Mouse (Mus musculus): ENCODE measurements around the gene Gm6904. TPM values are rescaled to one million over a fixed set of nuclear protein-coding genes. Genes with fewer than 3 reads are reported as not detected.
"Not testable (repeated sequence)": the region's sequence is repeated elsewhere in the genome, so short reads cannot be mapped to it uniquely, and the experiment has no call there.

Gm6904 gene
- 0.24 TPM in 1 of 2 replicates, not detected in the other for polyA plus RNA-seq (2015; fragmentation: Nextera tagmentation; extraction: Ambion mirVana)

DNA sequence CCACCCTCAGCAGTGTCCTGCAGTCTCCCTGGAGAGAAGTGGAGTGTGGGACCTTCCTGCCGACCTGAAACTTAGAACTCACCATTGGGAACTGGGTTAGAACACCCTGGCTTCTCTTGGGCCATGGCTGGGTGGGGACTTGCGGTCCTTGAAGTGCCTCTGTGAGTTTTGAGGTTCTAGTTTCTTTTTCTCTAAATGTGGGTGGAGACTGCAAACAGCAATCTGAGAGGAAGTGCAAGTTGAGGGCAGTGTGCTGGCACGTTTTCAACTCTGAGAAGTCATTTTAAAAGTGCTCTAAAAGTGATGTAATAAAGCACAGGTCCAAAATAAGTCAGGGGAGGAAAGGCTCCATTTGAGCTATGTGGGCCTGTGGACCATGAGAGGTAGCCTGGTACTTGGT lies at the start of gene Gm6904:
Gene Gm6904 (minus strand): TSS at position 161 of the 400 bp plus-strand sequence.
- no peak within 1 kb of the TSS for H3K9ac ChIP-seq (ENCODE audit: low read depth, low read length)
- no peak within 1 kb of the TSS for H3K4me2 ChIP-seq (ENCODE audit: low read length)
- 74% methylated on average over 3 of the region's 3 CpGs for WGBS
- no peaks in the 10 kb centered on the region for H3K36me3 ChIP-seq (ENCODE audit: control insufficient read depth, insufficient read depth, low read length)
- H3K4me1 ChIP-seq (ENCODE audit: control insufficient read depth, insufficient read depth, low read depth, low read length) = no peaks in the 10 kb centered on the region
- ATAC-seq = no peak
- no peaks in the 10 kb centered on the region for H3K9me3 ChIP-seq (ENCODE audit: control insufficient read depth, low read length)
- no peak within 1 kb of the TSS for H3K4me3 ChIP-seq (ENCODE audit: low read length)
- H3K27ac ChIP-seq (ENCODE audit: low read depth, low read length) = no peak within 1 kb of the TSS
- no peaks in the 10 kb centered on the region for H3K27me3 ChIP-seq (replicated peaks; ENCODE audit: control insufficient read depth, insufficient read depth, low read length)

DNA sequence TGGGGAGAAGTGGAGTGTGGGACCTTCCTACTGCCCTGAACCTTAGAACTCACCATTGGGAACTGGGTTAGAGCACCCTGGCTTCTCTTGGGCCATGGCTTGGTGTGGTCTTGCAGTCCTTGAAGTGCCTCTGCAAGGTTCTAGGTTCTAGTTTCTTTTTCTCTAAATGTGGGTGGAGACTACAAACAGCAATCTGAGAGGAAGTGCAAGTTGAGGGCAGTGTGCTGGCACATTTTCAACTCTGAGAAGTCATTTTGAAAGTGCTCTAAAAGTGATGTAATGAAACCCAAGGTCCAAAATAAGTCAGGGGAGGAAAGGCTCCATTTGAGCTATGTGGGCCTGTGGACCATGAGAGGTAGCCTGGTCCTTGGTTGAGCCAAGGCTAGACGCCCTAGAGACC lies 37.4 kb upstream of the Gm6904 start, which contains the start of gene Phf11a:
Gene Phf11a (minus strand): TSS at position 132 of the 400 bp plus-strand sequence.
- H3K27ac ChIP-seq (ENCODE audit: low read depth, low read length) = not testable (repeated sequence)

GRCm38 (mm10) chr14:59291769-59292168 lies 31.8 kb upstream of the Gm6904 start:
- not testable (repeated sequence) for ATAC-seq; H3K4me2 ChIP-seq (ENCODE audit: low read length); H3K4me3 ChIP-seq (ENCODE audit: low read length); H3K36me3 ChIP-seq (ENCODE audit: control insufficient read depth, insufficient read depth, low read length); H3K27ac ChIP-seq (ENCODE audit: low read depth, low read length); H3K4me1 ChIP-seq (ENCODE audit: control insufficient read depth, insufficient read depth, low read depth, low read length); H3K9ac ChIP-seq (ENCODE audit: low read depth, low read length); H3K27me3 ChIP-seq (replicated peaks; ENCODE audit: control insufficient read depth, insufficient read depth, low read length); H3K9me3 ChIP-seq (ENCODE audit: control insufficient read depth, low read length)

More for the DNA sequence above, 37.4 kb upstream of the Gm6904 start, which contains the start of gene Phf11a:
- not testable (repeated sequence) for H3K27me3 ChIP-seq (replicated peaks; ENCODE audit: control insufficient read depth, insufficient read depth, low read length); H3K4me3 ChIP-seq (ENCODE audit: low read length); H3K9ac ChIP-seq (ENCODE audit: low read depth, low read length); H3K36me3 ChIP-seq (ENCODE audit: control insufficient read depth, insufficient read depth, low read length); H3K4me2 ChIP-seq (ENCODE audit: low read length); H3K9me3 ChIP-seq (ENCODE audit: control insufficient read depth, low read length); H3K4me1 ChIP-seq (ENCODE audit: control insufficient read depth, insufficient read depth, low read depth, low read length); ATAC-seq
- 85% methylated on average over 1 of the region's 1 CpGs for WGBS

DNA sequence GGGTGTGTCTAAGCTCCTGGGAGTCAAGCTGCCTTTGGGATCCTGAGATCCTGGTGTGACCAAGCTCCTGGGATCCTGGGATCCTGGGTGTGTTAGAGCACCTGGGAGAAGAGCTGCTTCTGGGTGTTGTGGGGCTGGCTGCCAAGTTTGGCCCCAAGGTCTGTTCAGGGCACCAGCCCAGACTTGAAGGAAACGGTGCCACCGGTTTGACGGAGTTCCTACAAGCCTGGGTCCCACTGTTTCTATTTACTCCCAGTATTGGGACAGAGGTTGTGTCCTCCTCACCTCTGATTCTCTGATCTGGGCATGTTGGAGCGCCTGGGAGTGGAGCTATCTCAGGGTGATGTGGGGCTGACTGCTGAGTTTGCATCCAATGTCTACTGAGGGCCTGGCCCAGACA lies 14.9 kb upstream of the Gm6904 start:
- not testable (repeated sequence) for H3K27me3 ChIP-seq (replicated peaks; ENCODE audit: control insufficient read depth, insufficient read depth, low read length); H3K36me3 ChIP-seq (ENCODE audit: control insufficient read depth, insufficient read depth, low read length); H3K4me1 ChIP-seq (ENCODE audit: control insufficient read depth, insufficient read depth, low read depth, low read length); H3K9ac ChIP-seq (ENCODE audit: low read depth, low read length); H3K27ac ChIP-seq (ENCODE audit: low read depth, low read length); H3K4me3 ChIP-seq (ENCODE audit: low read length); ATAC-seq; H3K4me2 ChIP-seq (ENCODE audit: low read length); H3K9me3 ChIP-seq (ENCODE audit: control insufficient read depth, low read length)
- WGBS = 95% methylated on average over 4 of the region's 4 CpGs

- not testable (repeated sequence) for ATAC-seq; H3K9me3 ChIP-seq (ENCODE audit: control insufficient read depth, low read length); H3K4me1 ChIP-seq (ENCODE audit: control insufficient read depth, insufficient read depth, low read depth, low read length); H3K9ac ChIP-seq (ENCODE audit: low read depth, low read length); H3K27me3 ChIP-seq (replicated peaks; ENCODE audit: control insufficient read depth, insufficient read depth, low read length); H3K27ac ChIP-seq (ENCODE audit: low read depth, low read length); H3K4me2 ChIP-seq (ENCODE audit: low read length); H3K36me3 ChIP-seq (ENCODE audit: control insufficient read depth, insufficient read depth, low read length); H3K4me3 ChIP-seq (ENCODE audit: low read length)
- 96% methylated on average over 1 of the region's 1 CpGs for WGBS
Measured at GRCm38 (mm10) chr14:59255861-59256260, 4.2 kb downstream of the Gm6904 start.

DNA sequence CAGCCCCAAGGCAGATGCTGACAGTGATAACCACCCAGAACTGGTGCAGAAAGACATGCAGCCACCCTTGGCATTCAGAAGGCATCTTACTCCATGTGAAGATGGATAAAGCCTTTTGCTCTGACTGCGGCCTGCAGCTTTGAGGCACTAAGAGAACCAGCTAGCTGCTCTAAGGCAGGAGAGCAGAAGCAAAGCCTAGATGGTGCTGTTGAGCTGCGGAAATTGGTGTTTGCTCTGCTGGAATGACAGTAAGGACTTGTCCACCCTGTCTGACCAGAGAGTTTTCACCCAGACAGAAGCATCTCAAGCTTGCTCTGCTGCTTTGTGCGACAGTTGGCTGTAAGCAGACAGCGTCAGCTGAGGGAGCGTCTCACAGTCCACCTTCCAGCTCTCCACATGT lies 9.7 kb downstream of the Gm6904 start:
- H3K4me1 ChIP-seq (ENCODE audit: control insufficient read depth, insufficient read depth, low read depth, low read length); H3K4me2 ChIP-seq (ENCODE audit: low read length); H3K27ac ChIP-seq (ENCODE audit: low read depth, low read length); H3K36me3 ChIP-seq (ENCODE audit: control insufficient read depth, insufficient read depth, low read length); H3K9me3 ChIP-seq (ENCODE audit: control insufficient read depth, low read length); H3K9ac ChIP-seq (ENCODE audit: low read depth, low read length); H3K27me3 ChIP-seq (replicated peaks; ENCODE audit: control insufficient read depth, insufficient read depth, low read length); H3K4me3 ChIP-seq (ENCODE audit: low read length): not testable (repeated sequence)
- WGBS = 66% methylated on average over 5 of the region's 5 CpGs
- peak; percentile 69 for ATAC-seq

DNA sequence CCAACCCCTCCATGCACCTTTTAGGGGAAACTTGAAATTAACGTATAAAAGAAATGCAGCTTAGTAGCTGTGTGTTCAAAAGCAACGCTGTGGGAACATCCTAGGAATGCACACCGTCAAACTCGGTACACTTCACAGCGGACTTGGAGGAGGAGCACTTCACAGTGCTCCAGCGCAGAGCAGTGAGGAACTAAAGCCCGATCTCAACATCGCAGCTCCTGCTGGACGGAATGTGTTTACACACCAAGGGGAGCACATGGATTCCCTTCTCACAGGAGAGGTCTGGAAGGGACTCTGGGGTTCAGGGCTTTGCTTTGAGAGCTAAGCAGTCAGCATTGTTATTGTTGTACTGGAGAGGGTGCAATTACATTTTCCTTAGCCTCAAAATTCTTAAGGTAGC lies 26.4 kb downstream of the Gm6904 start:
- 94% methylated on average over 9 of the region's 9 CpGs for WGBS
- Histone ChIP-seq H3K4me2 (ENCODE audit: low read length) (no peak overlapping the region), H3K4me1 (ENCODE audit: control insufficient read depth, insufficient read depth, low read depth, low read length) (no peaks in the 10 kb centered on the region), H3K9ac (ENCODE audit: low read depth, low read length) (no peak overlapping the region), H3K4me3 (ENCODE audit: low read length) (no peak overlapping the region), H3K36me3 (ENCODE audit: control insufficient read depth, insufficient read depth, low read length) (peaks cover 39% of the 10 kb centered on the region), H3K27ac (ENCODE audit: low read depth, low read length) (no peak overlapping the region), H3K9me3 (ENCODE audit: control insufficient read depth, low read length) (no peaks in the 10 kb centered on the region; the same call in 1 of the 2 replicates), H3K27me3 (replicated peaks; ENCODE audit: control insufficient read depth, insufficient read depth, low read length) (no peaks in the 10 kb centered on the region)
- no peak for ATAC-seq

DNA sequence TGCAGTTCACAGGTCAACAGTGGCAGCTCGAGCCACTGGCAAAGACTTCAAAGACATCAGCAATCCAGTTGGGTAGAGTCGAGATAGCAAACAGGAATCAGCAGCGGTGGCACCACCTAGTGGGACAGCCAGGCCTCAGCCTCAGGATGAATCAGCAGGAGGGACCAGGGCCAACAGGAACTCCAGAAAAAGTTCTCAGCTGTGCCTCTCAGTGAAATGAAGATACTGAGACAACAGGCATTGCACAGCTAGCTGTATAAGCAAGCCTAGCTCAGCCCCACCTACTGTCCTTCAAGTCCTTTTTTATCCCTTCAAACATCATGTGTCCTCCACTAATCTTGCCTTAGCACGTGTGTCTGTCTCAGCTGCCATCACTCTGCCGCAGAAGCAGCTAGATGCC lies 28.0 kb downstream of the Gm6904 start:
- no peak for ATAC-seq
- Histone ChIP-seq H3K4me2 (ENCODE audit: low read length) (no peak overlapping the region), H3K36me3 (ENCODE audit: control insufficient read depth, insufficient read depth, low read length) (peaks cover 45% of the 10 kb centered on the region), H3K4me1 (ENCODE audit: control insufficient read depth, insufficient read depth, low read depth, low read length) (no peaks in the 10 kb centered on the region), H3K9ac (ENCODE audit: low read depth, low read length) (no peak overlapping the region), H3K9me3 (ENCODE audit: control insufficient read depth, low read length) (no peaks in the 10 kb centered on the region), H3K4me3 (ENCODE audit: low read length) (no peak overlapping the region), H3K27ac (ENCODE audit: low read depth, low read length) (no peak overlapping the region), H3K27me3 (replicated peaks; ENCODE audit: control insufficient read depth, insufficient read depth, low read length) (no peaks in the 10 kb centered on the region)
- 77% methylated on average over 5 of the region's 5 CpGs for WGBS

DNA sequence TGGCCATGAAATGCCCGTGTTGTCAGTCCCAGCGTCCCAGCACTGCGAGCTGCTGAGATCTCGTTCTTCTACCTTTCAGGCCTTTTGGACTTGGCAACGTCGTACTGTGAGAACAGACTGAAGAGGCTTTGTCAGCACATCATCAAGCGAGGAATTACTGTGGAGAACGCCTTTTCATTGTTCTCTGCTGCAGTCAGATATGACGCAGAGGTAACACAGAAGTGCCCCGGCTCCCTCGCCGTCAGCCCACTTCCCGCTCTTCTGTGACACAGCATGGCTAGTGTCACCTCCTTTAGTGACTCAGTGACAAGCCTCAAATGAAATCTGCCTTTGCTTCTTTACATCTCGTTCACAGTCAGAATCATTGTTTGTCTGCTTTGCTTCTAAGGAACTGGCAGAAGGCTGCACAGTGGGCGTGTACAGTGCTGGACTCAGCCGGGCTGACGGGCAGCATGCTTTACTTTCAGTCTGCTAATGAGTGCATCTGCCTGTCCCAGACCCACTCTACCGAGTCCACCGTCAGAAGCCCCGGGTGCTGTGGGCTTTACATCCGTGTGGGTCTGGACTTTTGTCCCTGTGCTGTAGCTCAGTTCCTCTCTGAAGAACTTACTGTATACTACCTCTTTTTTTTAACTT lies 29.6 kb downstream of the Gm6904 start:
- Histone ChIP-seq H3K9ac (ENCODE audit: low read depth, low read length) (no peak overlapping the region), H3K9me3 (ENCODE audit: control insufficient read depth, low read length) (no peaks in the 10 kb centered on the region), H3K4me1 (ENCODE audit: control insufficient read depth, insufficient read depth, low read depth, low read length) (no peaks in the 10 kb centered on the region), H3K4me2 (ENCODE audit: low read length) (no peak overlapping the region), H3K36me3 (ENCODE audit: control insufficient read depth, insufficient read depth, low read length) (peaks cover 44% of the 10 kb centered on the region), H3K4me3 (ENCODE audit: low read length) (no peak overlapping the region), H3K27me3 (replicated peaks; ENCODE audit: control insufficient read depth, insufficient read depth, low read length) (no peaks in the 10 kb centered on the region), H3K27ac (ENCODE audit: low read depth, low read length) (no peak overlapping the region)
- WGBS = 79% methylated on average over 21 of the region's 21 CpGs
- ATAC-seq = 0 out of 2 replicates have a peak, but pooled peaks have one; percentile 56

Measured in hindbrain, embryonic 16.5 days (tissue).